Comparison of ENCODE assay signal across 8 mouse cellular contexts in the genomic region with DNA sequence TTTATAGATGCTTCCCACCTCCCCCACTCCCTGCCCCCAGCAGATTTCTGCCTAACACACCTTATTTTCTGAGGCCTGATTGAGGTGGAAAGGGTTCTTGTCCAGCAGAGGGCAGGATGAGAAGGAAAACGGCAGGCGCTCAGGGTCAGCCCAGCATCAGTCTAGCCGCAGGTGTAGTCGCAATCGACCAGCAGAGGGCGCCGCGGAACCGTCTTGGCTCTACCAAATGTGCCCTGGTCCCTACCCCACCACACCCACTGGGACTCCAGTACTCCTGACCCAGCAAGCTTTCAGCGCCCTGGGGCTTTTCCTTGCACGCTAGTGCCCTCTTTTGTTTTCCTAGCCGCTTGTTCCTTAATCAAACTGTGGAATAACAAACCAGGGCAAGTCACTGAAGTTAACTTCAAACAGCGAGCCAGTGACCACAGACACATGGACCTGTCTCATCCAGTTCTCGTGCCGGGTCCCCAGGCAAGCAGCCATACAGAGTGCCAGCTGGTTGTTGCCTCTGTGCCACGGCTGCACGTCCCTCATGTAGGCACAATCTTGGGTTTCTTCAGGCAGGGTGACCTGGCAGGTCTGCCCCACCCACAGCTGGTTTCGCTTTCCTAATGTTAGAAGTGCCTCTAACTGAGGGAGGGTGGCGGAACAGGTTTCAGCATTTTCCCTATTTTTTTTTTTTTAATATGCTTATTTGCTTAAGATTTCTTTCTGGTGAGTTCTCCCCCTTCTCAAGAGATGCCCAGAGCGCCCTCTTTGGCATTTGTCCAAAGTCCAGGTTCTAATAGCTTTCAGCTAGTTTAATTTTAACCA. TPM values are rescaled to one million over a fixed set of nuclear protein-coding genes. Genes with fewer than 3 reads are reported as not detected.
A peak's percentile ranks its signal among the peaks of the same experiment; 100 is the strongest.
DNase-seq lines count a peak whose midpoint lies in the region; ATAC-seq and TF ChIP-seq lines count a peak whose summit lies in the region.

No protein-coding gene starts in this region.

- peak; percentile 99 for ATAC-seq in megakaryocyte, adult 5-6 weeks (ENCODE audit: poor library complexity, severe bottlenecking)

- DNase-seq in adipocyte (ENCODE audit: low spot score), result peak; percentile 96
- DNase-seq in gastrocnemius, postnatal 10 days, result peak; percentile 99
- peak; percentile 96 for DNase-seq in induced T-regulatory cell, adult 2 months (ENCODE audit: low read depth)
- DNase-seq in left cerebral cortex, adult 8-10 months (ENCODE audit: low spot score in 2 of 2), result peak; percentile 77 to 97
- peak; percentile 91 for DNase-seq in right cerebral cortex, adult 18-20 months
- peak; percentile 98 for DNase-seq in urinary bladder, adult 2 months (ENCODE audit: low spot score)

- TF ChIP-seq CTCF in cortical plate, adult 2 months (IDR thresholded peaks at IDR 0.05; ENCODE audit: extremely low read depth, insufficient read depth, low read length), result peak; percentile 86

- H3K27ac ChIP-seq in cortical plate, adult 2 months (ENCODE audit: insufficient read depth, low read length), result no peak overlapping the region

- H3K4me3 ChIP-seq in cortical plate, adult 2 months (ENCODE audit: insufficient read depth, low read length), result no peak overlapping the region

- no peaks in the 10 kb centered on the region for H3K4me1 ChIP-seq in cortical plate, adult 2 months (ENCODE audit: control insufficient read depth, insufficient read depth, low read length)

- TF ChIP-seq POLR2A in cortical plate, adult 2 months (IDR thresholded peaks at IDR 0.05; ENCODE audit: extremely low read depth, insufficient read depth, low read length), result no peak

RNA-seq across cellular contexts. Expression of a gene that starts 19.2 kb away (rescaled TPM):
- 150 and 162 TPM in 2 replicates for polyA plus RNA-seq in cortical plate, adult 2 months (2012; rRNA removed)
- total RNA-seq in gastrocnemius, postnatal 10 days (2021), result 1 to 10 TPM; 5.1 to 7.2 TPM
- 10 to 100 TPM; 82.4 to 93.9 (median 89.3) TPM for total RNA-seq in left cerebral cortex, adult 8-10 months (2022)
- total RNA-seq in megakaryocyte, adult 5-6 weeks (2015), result 2.7 and 4.8 TPM in 2 replicates
- 1.5 and 3.0 TPM in 2 replicates for total RNA-seq in megakaryocyte, adult 5-6 weeks (2017)
- 33.0 and 37.7 TPM in 2 replicates for polyA plus RNA-seq in urinary bladder, adult 2 months (2012; rRNA removed)

RNA-seq across cellular contexts. Expression of a gene that starts 25.9 kb away (rescaled TPM):
- 4.7 and 5.7 TPM in 2 replicates for polyA plus RNA-seq in cortical plate, adult 2 months (2012; rRNA removed)
- total RNA-seq in gastrocnemius, postnatal 10 days (2021), result 1 to 10 TPM in 1 of 2 experiments, under 1 TPM in 1; 0.47 to 1.4 TPM
- 1 to 10 TPM; 6.6 to 8.6 (median 7.1) TPM for total RNA-seq in left cerebral cortex, adult 8-10 months (2022)
- 1.8 and 2.1 TPM in 2 replicates for total RNA-seq in megakaryocyte, adult 5-6 weeks (2015)
- 0.49 and 1.5 TPM in 2 replicates for total RNA-seq in megakaryocyte, adult 5-6 weeks (2017)
- polyA plus RNA-seq in urinary bladder, adult 2 months (2012; rRNA removed), result 1.5 and 2.2 TPM in 2 replicates

RNA-seq across cellular contexts. Expression of a gene that starts 30.9 kb away (rescaled TPM):
- polyA plus RNA-seq in cortical plate, adult 2 months (2012; rRNA removed), result 0.02 and 0.04 TPM in 2 replicates
- total RNA-seq in gastrocnemius, postnatal 10 days (2021), result not detected
- not detected for total RNA-seq in left cerebral cortex, adult 8-10 months (2022)
- 0.07 and 0.14 TPM in 2 replicates for total RNA-seq in megakaryocyte, adult 5-6 weeks (2015)
- total RNA-seq in megakaryocyte, adult 5-6 weeks (2017), result 0.07 TPM in 1 of 2 replicates, not detected in the other
- polyA plus RNA-seq in urinary bladder, adult 2 months (2012; rRNA removed), result 4.7 and 5.1 TPM in 2 replicates

RNA-seq across cellular contexts. Expression of a gene that starts 38.3 kb away (rescaled TPM):
- polyA plus RNA-seq in cortical plate, adult 2 months (2012; rRNA removed), result 3.2 and 3.3 TPM in 2 replicates
- 1 to 10 TPM; 1.6 to 2.7 TPM for total RNA-seq in gastrocnemius, postnatal 10 days (2021)
- total RNA-seq in left cerebral cortex, adult 8-10 months (2022), result 1 to 10 TPM; 6.9 to 9.1 (median 7.8) TPM
- 18.3 and 23.2 TPM in 2 replicates for total RNA-seq in megakaryocyte, adult 5-6 weeks (2015)
- 16.4 and 22.5 TPM in 2 replicates for total RNA-seq in megakaryocyte, adult 5-6 weeks (2017)
- 4.8 and 7.1 TPM in 2 replicates for polyA plus RNA-seq in urinary bladder, adult 2 months (2012; rRNA removed)

RNA-seq across cellular contexts. Expression of a gene that starts 39.3 kb away (rescaled TPM):
- polyA plus RNA-seq in cortical plate, adult 2 months (2012; rRNA removed), result 1,356 and 1,455 TPM in 2 replicates
- 100 to 1,000 TPM; 305 to 378 TPM for total RNA-seq in gastrocnemius, postnatal 10 days (2021)
- 1,000 to 10,000 TPM; 1,338 to 1,440 (median 1,412) TPM for total RNA-seq in left cerebral cortex, adult 8-10 months (2022)
- total RNA-seq in megakaryocyte, adult 5-6 weeks (2015), result 2,162 and 2,175 TPM in 2 replicates
- total RNA-seq in megakaryocyte, adult 5-6 weeks (2017), result 1,771 and 1,778 TPM in 2 replicates
- polyA plus RNA-seq in urinary bladder, adult 2 months (2012; rRNA removed), result 669 and 714 TPM in 2 replicates

Comparison
In these comparisons a context has a peak if more than half of its experiments do, and no peak if none do; other contexts are left out.
1. RNA of a gene that starts 19.2 kb away (total RNA-seq): 82.4 to 93.9 TPM in left cerebral cortex, adult 8-10 months; 5.1 to 7.2 TPM in gastrocnemius, postnatal 10 days and 1.5 to 4.8 TPM in megakaryocyte, adult 5-6 weeks; every median in the first group is over 10 times any median in the second.
2. Peak in every context shown above with its lines, with median percentiles within 50 percentile points of each other: DNase-seq.